Mouse (Mus musculus) Patski (cell line): ENCODE measurements around the gene Ucp1. TPM values are rescaled to one million over a fixed set of nuclear protein-coding genes. Genes with fewer than 3 reads are reported as not detected.
A peak's percentile ranks its signal among the peaks of the same experiment; 100 is the strongest.

Experiments
- ATAC-seq: fragments of 100-300 bp; one replicate; pipeline ENCODE4 v1.8.0; 2021
- CTCF ChIA-PET: fragments of 350-600 bp; sonication (Branson Sonifier 250); formaldehyde crosslinking; loops from one replicate; lab custom pipeline; 2022; ENCODE audit warnings: inconsistent platforms; lab: Charles Lee
- POLR2A ChIA-PET: fragments of 350-600 bp; sonication (Branson Sonifier 250); formaldehyde crosslinking; loops from one replicate; lab custom pipeline; 2022; ENCODE audit warnings: antibody characterized with exemption, inconsistent platforms; lab: Charles Lee
- DNase-seq: peaks from one replicate; pipeline ENCODE4 v3.0.0-alpha.2; 2011; ENCODE audit warnings: low read depth, low spot score
- H3K27me3 ChIP-seq: fragments of 371-371 bp; one replicate; pipeline ENCODE4 v1.5.1; 2021
- CTCF ChIP-seq: fragments of 100-300 bp; IDR thresholded peaks from one replicate; pipeline ENCODE4 v1.5.1; 2021
- in situ Hi-C: fragments of 300-500 bp; cut with MboI; formaldehyde crosslinking; loops from 3 replicates; pipeline ENCODE4 v1.11.1; 2018; ENCODE audit warnings: low pct_unique_long_range_greater_than_20kb, mixed read lengths
- polyA plus RNA-seq: library from polyadenylated mRNA; unstranded; gene quantifications from one replicate; pipeline ENCODE4 v1.2.3, GENCODE M21; 2021

Ucp1 gene
- polyA plus RNA-seq, 1 experiment from 2014 or later, result not detected

DNA sequence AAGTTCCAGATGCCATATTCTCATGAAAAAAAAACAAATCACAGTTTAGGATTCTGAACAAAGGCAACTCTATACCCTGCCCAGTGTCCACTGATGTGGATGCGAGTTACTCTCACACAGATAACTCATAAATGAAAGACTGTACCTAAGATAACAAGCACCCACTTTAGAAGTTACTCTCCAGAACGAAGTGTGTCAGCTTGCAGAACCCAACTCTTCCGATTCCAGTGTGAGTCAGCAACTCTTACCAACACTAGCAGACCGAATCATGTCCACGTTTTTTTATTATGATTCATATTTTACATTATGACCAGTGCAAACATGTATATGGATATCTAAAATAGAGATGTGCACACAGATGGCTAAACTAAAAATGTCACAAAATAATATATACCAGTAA is 37.7 kb downstream of the Ucp1 start:
- POLR2A ChIA-PET, result no interaction called here
- no peaks in the 10 kb centered on the region for H3K27me3 ChIP-seq
- no peak for TF ChIP-seq CTCF
- no peak for DNase-seq
- CTCF ChIA-PET, result no interaction called here
- in situ Hi-C loops, result no loop called here
- no peak for ATAC-seq

GRCm38 (mm10) chr8:83331567-83331898 is 41.4 kb downstream of the Ucp1 start:
- no peak for TF ChIP-seq CTCF
- in situ Hi-C loops, result no loop called here
- peaks cover 6% of the 10 kb centered on the region for H3K27me3 ChIP-seq
- POLR2A ChIA-PET, result no interaction called here
- ATAC-seq, result no peak
- CTCF ChIA-PET, result no interaction called here
- DNase-seq, result no peak

- ATAC-seq, result peak; percentile 98
- POLR2A ChIA-PET, result no interaction called here
- CTCF ChIA-PET, result no interaction called here
- H3K27me3 ChIP-seq, result peaks cover 6% of the 10 kb centered on the region
- TF ChIP-seq CTCF, result no peak
- in situ Hi-C loops, result no loop called here
- peak; percentile 65 for DNase-seq
Observed at GRCm38 (mm10) chr8:83331899-83332697, 41.9 kb downstream of the Ucp1 start, which contains the start of gene Elmod2. Gene Elmod2 (minus strand): TSS chr8:83332486.

- CTCF ChIA-PET, result no interaction called here
- in situ Hi-C loops, result no loop called here
- no peak for DNase-seq
- POLR2A ChIA-PET, result no interaction called here
- no peak for TF ChIP-seq CTCF
- peaks cover 6% of the 10 kb centered on the region for H3K27me3 ChIP-seq
- ATAC-seq, result no peak
Observed at GRCm38 (mm10) chr8:83332864-83333263, 42.7 kb downstream of the Ucp1 start.

DNA sequence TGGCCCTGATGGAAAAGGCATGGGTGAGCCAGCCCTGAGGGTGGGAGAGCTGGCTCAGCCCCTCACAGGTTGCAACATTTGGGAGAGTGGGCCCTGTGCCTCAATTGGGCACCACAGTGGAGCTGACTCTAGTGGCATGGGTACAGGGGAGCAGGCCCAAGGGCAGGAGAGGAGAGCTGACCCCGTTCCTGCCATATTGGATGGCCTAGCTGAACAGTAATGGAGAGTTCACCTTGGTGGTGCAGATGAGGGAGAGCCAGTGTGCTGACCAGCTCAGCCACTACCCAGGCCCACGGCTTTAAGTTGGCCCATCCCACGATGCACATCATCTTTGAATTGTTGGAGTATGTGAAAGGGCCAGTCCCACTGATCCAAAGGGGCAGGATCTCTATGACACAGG is 51.9 kb downstream of the Ucp1 start:
- ATAC-seq (no peak), DNase-seq (no peak)
- no peak for TF ChIP-seq CTCF
- POLR2A ChIA-PET, result no interaction called here
- peaks cover 12% of the 10 kb centered on the region for H3K27me3 ChIP-seq
- in situ Hi-C loops, result loop anchor here (5.0 kb wide), 2 partner anchors 40 to 85 kb away; no protein-coding TSS in a partner anchor
- CTCF ChIA-PET, result interaction anchor here (0.5 to 2.0 kb wide), 5 partner anchors 20 to 277 kb away, joined by 3 to 23 read pairs (median 4); no protein-coding TSS in a partner anchor

DNA sequence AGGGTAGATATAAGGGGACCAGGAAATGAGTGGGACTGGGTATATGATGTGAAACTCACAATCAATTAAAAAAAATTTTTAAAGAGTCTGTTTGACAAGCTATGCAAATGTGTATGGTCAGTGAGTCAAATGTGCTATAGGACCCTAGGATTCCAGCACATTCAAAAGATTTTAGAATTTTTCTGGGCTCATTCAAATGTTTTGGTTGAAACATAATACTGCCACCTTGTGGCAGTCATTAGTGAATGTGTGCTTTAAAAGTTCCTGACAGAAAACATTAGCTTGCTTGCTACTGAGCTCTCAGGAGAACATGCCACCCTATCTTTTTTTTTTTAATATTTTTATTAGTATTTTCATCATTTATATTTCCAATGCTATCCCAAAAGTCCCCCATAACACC is 52.5 kb downstream of the Ucp1 start:
- in situ Hi-C loops, result loop anchor here (5.0 kb wide), 2 partner anchors 40 to 85 kb away; no protein-coding TSS in a partner anchor
- ChIA-PET CTCF (interaction anchor here (0.5 to 2.0 kb wide), 7 partner anchors 20 to 278 kb away, joined by 3 to 23 read pairs (median 3); no protein-coding TSS in a partner anchor), POLR2A (no interaction called here)
- peaks cover 16% of the 10 kb centered on the region for H3K27me3 ChIP-seq
- no peak for ATAC-seq
- DNase-seq, result no peak
- TF ChIP-seq CTCF, result peak; percentile 56

Other genes with a start within 250 kb of the Ucp1 start
- 26.7 TPM for gene Tbc1d9, start 125.0 kb upstream of the Ucp1 start, polyA plus RNA-seq
- 3.3 TPM for gene Gm10645, start 124.2 kb upstream of the Ucp1 start, polyA plus RNA-seq
- gene Elmod2, start 42.1 kb downstream of the Ucp1 start, polyA plus RNA-seq, result 8.8 TPM
- gene Mgat4d, start 58.1 kb downstream of the Ucp1 start, polyA plus RNA-seq, result not detected
- gene Clgn, start 99.5 kb downstream of the Ucp1 start, polyA plus RNA-seq, result not detected
- 95.5 TPM for gene Scoc, start 168.0 kb downstream of the Ucp1 start, polyA plus RNA-seq
- 0.04 TPM for gene Olfr370, start 245.4 kb downstream of the Ucp1 start, polyA plus RNA-seq